Mouse (Mus musculus): Measurements from ENCODE around the gene Elp5. TPM values are rescaled to one million over a fixed set of nuclear protein-coding genes. Genes with fewer than 3 reads are reported as not detected.

Elp5 gene
- polyA plus RNA-seq, 1 experiment from 2014 or later = 57.7 TPM

DNA sequence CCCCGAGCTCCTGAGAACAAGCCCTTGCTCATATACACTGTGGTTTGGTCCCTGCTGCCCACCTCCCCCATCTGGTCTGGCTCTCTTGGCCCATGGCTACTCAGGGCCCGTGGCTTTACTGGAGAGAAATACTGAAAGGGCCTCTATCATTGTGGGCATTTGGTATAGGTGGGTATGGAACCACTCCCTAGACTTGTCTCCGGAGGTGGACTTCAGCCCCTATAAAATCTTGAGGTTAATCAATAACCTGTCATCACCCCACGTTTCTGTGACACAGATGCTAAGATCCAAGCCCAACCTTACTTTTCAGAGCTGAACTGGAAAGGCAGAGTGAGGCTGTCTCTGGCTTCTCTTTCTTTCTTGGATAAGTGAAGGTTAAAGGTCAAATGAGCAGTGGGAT, 13.5 kb downstream of the Elp5 start:
- ATAC-seq = peak; percentile 49
- Histone ChIP-seq H3K36me3 (ENCODE audit: control insufficient read depth, insufficient read depth) (peaks cover 27% of the 10 kb centered on the region), H3K9me3 (ENCODE audit: control insufficient read depth) (no peaks in the 10 kb centered on the region), H3K4me2 (replicated peaks; ENCODE audit: low read depth) (peak overlapping the region; percentile 70), H3K9ac (ENCODE audit: low read depth, low read length) (no peak overlapping the region), H3K27ac (ENCODE audit: low read depth, low read length) (peak overlapping the region; percentile 96), H3K4me3 (ENCODE audit: low read depth, low read length) (no peak overlapping the region), H3K4me1 (replicated peaks; ENCODE audit: control insufficient read depth, insufficient read depth, low read length) (no peaks in the 10 kb centered on the region), H3K27me3 (replicated peaks; ENCODE audit: control insufficient read depth, insufficient read depth, low read length) (0 out of 2 replicates have a peak, but pooled peaks cover 4% of the 10 kb centered on the region)
- 33% methylated on average over 4 of the region's 4 CpGs for WGBS
- TF ChIP-seq CTCF (IDR thresholded peaks at IDR 0.05; ENCODE audit: low read depth) = no peak

DNA sequence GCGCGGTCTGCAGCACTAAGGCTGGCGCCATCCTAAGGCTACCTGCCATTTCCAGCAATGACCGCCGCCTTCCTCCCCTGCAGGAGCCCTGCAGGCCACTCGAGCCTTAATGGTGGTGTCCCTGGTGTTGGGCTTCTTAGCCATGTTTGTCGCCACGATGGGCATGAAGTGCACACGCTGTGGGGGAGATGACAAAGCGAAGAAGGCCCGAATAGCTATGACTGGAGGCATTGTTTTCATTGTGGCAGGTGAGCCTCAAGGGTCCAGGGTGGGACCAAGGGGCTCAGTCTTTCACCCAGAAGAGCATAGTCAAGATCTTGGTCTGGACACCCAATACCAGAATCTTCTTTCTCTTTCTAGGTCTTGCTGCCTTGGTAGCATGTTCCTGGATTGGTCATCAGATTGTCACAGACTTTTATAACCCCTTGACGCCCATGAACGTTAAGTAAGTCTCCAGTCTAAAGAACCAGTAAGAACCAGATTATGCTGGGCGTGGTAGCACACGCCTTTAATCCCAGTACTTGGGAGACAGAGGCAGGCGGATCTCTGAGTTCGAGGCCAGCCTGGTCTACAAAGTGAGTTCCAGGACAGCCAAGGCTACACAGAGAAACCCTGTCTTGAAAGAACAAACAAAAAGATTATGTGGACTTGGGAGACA, 15.3 kb downstream of the Elp5 start:
- no peaks in the 10 kb centered on the region for H3K9me3 ChIP-seq (ENCODE audit: control insufficient read depth)
- peak overlapping the region; percentile 70 for H3K4me2 ChIP-seq (replicated peaks; ENCODE audit: low read depth)
- 19% methylated on average over 17 of the region's 17 CpGs for WGBS
- no peaks in the 10 kb centered on the region for H3K4me1 ChIP-seq (replicated peaks; ENCODE audit: control insufficient read depth, insufficient read depth, low read length)
- peaks cover 12% of the 10 kb centered on the region for H3K36me3 ChIP-seq (ENCODE audit: control insufficient read depth, insufficient read depth)
- 0 out of 2 replicates have a peak, but pooled peaks cover 4% of the 10 kb centered on the region for H3K27me3 ChIP-seq (replicated peaks; ENCODE audit: control insufficient read depth, insufficient read depth, low read length)
- no peak for TF ChIP-seq CTCF (IDR thresholded peaks at IDR 0.05; ENCODE audit: low read depth)
- H3K27ac ChIP-seq (ENCODE audit: low read depth, low read length) = peak overlapping the region; percentile 96
- H3K4me3 ChIP-seq (ENCODE audit: low read depth, low read length) = peak overlapping the region; percentile 68
- ATAC-seq = no peak
- H3K9ac ChIP-seq (ENCODE audit: low read depth, low read length) = peak overlapping the region; percentile 90

DNA sequence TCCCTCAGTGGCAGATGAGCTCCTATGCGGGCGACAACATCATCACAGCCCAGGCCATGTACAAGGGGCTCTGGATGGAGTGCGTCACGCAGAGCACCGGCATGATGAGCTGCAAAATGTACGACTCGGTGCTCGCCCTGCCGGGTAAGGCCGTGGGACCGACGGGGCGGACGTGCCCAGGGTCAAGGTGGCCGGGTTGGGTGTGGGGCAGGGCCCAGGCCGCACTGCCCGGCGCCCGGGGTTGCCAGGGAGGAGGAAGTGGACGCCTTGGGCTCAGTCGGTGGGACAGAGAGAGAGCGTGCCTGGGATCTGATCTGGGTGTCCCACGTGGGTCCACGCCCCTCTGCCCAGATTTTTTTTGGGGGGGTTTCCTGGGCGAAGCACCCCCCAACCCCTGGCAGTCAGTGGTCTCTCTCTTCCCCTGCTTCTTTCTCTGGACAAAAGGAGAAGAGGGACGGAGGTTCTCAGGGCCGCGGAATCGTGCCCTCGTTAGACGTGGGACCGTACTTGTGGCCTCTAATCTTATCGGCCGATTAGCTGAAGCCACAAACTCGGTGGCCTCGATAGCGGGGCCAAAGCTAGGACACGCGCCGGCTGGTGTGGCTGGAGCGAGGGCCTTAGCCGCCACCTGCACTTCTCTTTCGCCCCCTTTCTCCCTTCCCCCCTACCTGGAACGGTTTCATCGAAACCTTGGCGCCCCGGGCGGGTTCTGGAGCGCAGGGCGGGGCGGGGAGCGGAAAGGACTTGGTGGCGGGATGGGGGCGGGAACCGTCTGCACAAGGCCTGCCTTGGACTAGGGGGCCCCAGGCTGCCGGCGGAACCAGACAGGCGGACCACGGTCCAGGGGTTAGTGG, 16.1 kb downstream of the Elp5 start:
- 0 out of 2 replicates have a peak, but pooled peaks cover 4% of the 10 kb centered on the region for H3K27me3 ChIP-seq (replicated peaks; ENCODE audit: control insufficient read depth, insufficient read depth, low read length)

DNA sequence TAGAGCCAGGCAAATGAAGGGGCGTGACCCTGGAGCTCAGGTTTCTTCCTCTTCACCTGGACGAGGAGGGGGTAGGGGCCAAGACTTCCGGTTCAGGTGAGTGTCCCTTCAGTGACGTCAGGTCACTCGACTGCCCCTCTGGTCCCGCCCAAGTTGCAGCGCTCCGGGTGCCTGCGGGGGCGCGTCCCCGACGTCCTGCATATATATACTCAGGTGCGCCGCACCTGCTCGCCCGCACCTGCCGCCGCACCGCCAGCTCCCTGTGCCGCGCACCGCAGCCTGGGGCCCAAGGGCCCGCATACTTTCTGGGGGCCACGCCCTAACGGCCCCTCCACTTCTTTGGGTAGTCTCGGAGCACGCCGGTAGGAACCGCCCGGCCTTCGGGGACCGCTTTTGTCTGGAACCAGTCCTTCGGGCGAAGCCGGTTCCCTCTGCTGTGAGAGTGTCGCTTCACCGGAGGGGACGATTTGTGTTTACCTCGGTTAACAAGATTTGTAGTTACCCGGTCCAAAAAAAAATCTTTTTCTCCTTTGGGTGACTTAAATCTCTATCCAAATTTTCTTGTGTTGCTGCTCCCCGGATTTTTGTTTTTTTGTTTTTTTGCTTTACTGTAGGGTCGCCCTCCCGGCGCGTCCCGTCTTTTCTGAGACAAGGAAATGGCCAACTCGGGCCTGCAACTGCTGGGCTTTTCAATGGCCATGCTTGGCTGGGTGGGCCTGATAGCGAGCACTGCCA, 16.9 kb downstream of the Elp5 start:
- ATAC-seq = peak; percentile 71
- H3K4me1 ChIP-seq (replicated peaks; ENCODE audit: control insufficient read depth, insufficient read depth, low read length) = no peaks in the 10 kb centered on the region
- 0 out of 2 replicates have a peak, but pooled peaks cover 4% of the 10 kb centered on the region for H3K27me3 ChIP-seq (replicated peaks; ENCODE audit: control insufficient read depth, insufficient read depth, low read length)
- H3K36me3 ChIP-seq (ENCODE audit: control insufficient read depth, insufficient read depth) = peaks cover 8% of the 10 kb centered on the region
- H3K27ac ChIP-seq (ENCODE audit: low read depth, low read length) = peak overlapping the region; percentile 96
- peak; percentile 34; the same call in 1 of the 2 replicates for TF ChIP-seq CTCF (IDR thresholded peaks at IDR 0.05; ENCODE audit: low read depth)
- no peaks in the 10 kb centered on the region for H3K9me3 ChIP-seq (ENCODE audit: control insufficient read depth)
- peak overlapping the region; percentile 68 for H3K4me3 ChIP-seq (ENCODE audit: low read depth, low read length)
- peak overlapping the region; percentile 70 for H3K4me2 ChIP-seq (replicated peaks; ENCODE audit: low read depth)
- peak overlapping the region; percentile 90 for H3K9ac ChIP-seq (ENCODE audit: low read depth, low read length)
- WGBS = 3% methylated on average over 49 of the region's 49 CpGs

More for the DNA sequence above, 16.1 kb downstream of the Elp5 start:
- TF ChIP-seq CTCF (IDR thresholded peaks at IDR 0.05; ENCODE audit: low read depth) = no peak
- Histone ChIP-seq H3K9ac (ENCODE audit: low read depth, low read length) (peak overlapping the region; percentile 90), H3K27ac (ENCODE audit: low read depth, low read length) (peak overlapping the region; percentile 96), H3K4me2 (replicated peaks; ENCODE audit: low read depth) (peak overlapping the region; percentile 70), H3K9me3 (ENCODE audit: control insufficient read depth) (no peaks in the 10 kb centered on the region), H3K36me3 (ENCODE audit: control insufficient read depth, insufficient read depth) (peaks cover 11% of the 10 kb centered on the region), H3K4me3 (ENCODE audit: low read depth, low read length) (peak overlapping the region; percentile 68), H3K4me1 (replicated peaks; ENCODE audit: control insufficient read depth, insufficient read depth, low read length) (no peaks in the 10 kb centered on the region)
- WGBS = 1% methylated on average over 59 of the region's 59 CpGs
- peak; percentile 69 for ATAC-seq

DNA sequence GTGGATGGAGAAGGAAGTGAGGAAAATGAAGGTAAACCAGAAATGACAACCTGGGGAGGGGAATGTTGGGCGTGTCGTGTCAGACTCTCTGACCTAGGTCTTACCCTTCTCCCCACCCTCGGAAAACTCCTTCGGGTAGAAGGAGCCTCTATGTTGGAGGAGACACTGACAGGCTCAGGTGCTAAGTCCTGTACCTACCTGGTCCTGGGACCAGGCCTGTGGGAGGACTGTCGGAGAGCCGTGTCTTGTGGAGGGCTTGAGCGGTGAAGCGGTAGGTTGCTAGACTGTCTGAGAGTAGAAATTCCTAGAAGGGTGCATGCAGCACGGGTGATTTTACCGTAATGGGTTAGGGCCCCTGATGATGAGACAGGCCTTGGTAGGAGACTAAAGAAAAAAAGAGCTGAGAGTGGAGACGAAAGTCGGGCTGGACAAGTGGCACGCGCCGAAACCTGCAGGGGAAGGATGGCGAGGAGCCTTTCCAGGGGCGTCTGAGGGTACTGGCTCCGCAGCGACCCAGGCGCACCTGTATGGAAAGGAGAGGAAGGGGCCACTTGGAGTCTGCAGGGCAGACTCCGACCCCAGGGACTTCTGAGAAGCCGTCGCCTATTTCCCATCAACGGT, 17.6 kb downstream of the Elp5 start, which contains the start of gene Cldn7:
Gene Cldn7, plus strand, starts transcription at position 130 of the 621 bp plus-strand sequence.
- peak within 1 kb of the TSS; percentile 96 for H3K27ac ChIP-seq (ENCODE audit: low read depth, low read length)
- no peaks in the 10 kb centered on the region for H3K4me1 ChIP-seq (replicated peaks; ENCODE audit: control insufficient read depth, insufficient read depth, low read length)
- H3K4me2 ChIP-seq (replicated peaks; ENCODE audit: low read depth) = peak within 1 kb of the TSS; percentile 70
- TF ChIP-seq CTCF (IDR thresholded peaks at IDR 0.05; ENCODE audit: low read depth) = no peak
- H3K4me3 ChIP-seq (ENCODE audit: low read depth, low read length) = peak within 1 kb of the TSS; percentile 68
- no peaks in the 10 kb centered on the region for H3K9me3 ChIP-seq (ENCODE audit: control insufficient read depth)
- WGBS = 6% methylated on average over 24 of the region's 24 CpGs
- ATAC-seq = no peak
- H3K27me3 ChIP-seq (replicated peaks; ENCODE audit: control insufficient read depth, insufficient read depth, low read length) = 0 out of 2 replicates have a peak, but pooled peaks cover 4% of the 10 kb centered on the region
- H3K9ac ChIP-seq (ENCODE audit: low read depth, low read length) = peak within 1 kb of the TSS; percentile 90
- peaks cover 8% of the 10 kb centered on the region for H3K36me3 ChIP-seq (ENCODE audit: control insufficient read depth, insufficient read depth)

Measured in intestine, postnatal 0 days (tissue).